ENCODE assay signal across 23 mouse cellular contexts in genomic region chr4:83659411-83659810, GRCm38 (mm10).
A peak's percentile ranks its signal among the peaks of the same experiment; 100 is the strongest.
DNase-seq lines count a peak whose midpoint lies in the region; ATAC-seq and TF ChIP-seq lines count a peak whose summit lies in the region.
"Had no signal": no experiment of that assay in that cellular context is flagged by ENCODE, and none has a peak within 500 bp of the region (broad histone marks: within the 10 kb centered on the region; RNA-seq: fewer than 3 reads in every experiment).

No protein-coding gene starts in this region.

- ATAC-seq in lung, embryonic 14.5 days (ENCODE audit: insufficient read depth): peak; percentile 29; the same call in 1 of the 2 replicates
- no peak for ATAC-seq in embryonic facial prominence, embryonic 12.5 days (ENCODE audit: insufficient number of reproducible peaks, insufficient read depth, low FRiP score, low TSS enrichment)
- ATAC-seq: forebrain, embryonic 15.5 days; intestine, postnatal 0 days; midbrain, embryonic 13.5 days had no signal

- WGBS in lung, embryonic 14.5 days: 33% methylated on average over 11 of the region's 11 CpGs
- 45% methylated on average over 11 of the region's 11 CpGs for WGBS in embryonic facial prominence, embryonic 12.5 days

- TF ChIP-seq CTCF in lung, embryonic 14.5 days (IDR thresholded peaks at IDR 0.05; ENCODE audit: low read depth): no peak

- no peaks in the 10 kb centered on the region for H3K9me3 ChIP-seq in lung, embryonic 14.5 days (ENCODE audit: low read depth, low read length)
- no peaks in the 10 kb centered on the region for H3K9me3 ChIP-seq in embryonic facial prominence, embryonic 12.5 days
- H3K9me3 ChIP-seq: forebrain, embryonic 15.5 days; hindbrain, embryonic 13.5 days; limb, embryonic 12.5 days; liver, embryonic 13.5 days; midbrain, embryonic 13.5 days had no signal

- no peak overlapping the region; the same call in 1 of the 2 replicates for H3K27ac ChIP-seq in lung, embryonic 14.5 days (ENCODE audit: low read depth)
- H3K27ac ChIP-seq in embryonic facial prominence, embryonic 12.5 days: peak overlapping the region; percentile 69
- H3K27ac ChIP-seq: forebrain, embryonic 15.5 days; heart, adult 2 months; hindbrain, embryonic 13.5 days; limb, embryonic 12.5 days; liver, embryonic 13.5 days; midbrain, embryonic 13.5 days had no signal

- H3K4me2 ChIP-seq in lung, embryonic 14.5 days: no peak overlapping the region
- H3K4me2 ChIP-seq in embryonic facial prominence, embryonic 12.5 days (replicated peaks): no peak overlapping the region
- H3K4me2 ChIP-seq: forebrain, embryonic 15.5 days; hindbrain, embryonic 13.5 days; limb, embryonic 12.5 days; liver, embryonic 13.5 days; midbrain, embryonic 13.5 days had no signal

- no peaks in the 10 kb centered on the region for H3K4me1 ChIP-seq in lung, embryonic 14.5 days (ENCODE audit: insufficient read depth)
- H3K4me1 ChIP-seq in embryonic facial prominence, embryonic 12.5 days: peaks cover 13% of the 10 kb centered on the region
- H3K4me1 ChIP-seq: liver, embryonic 13.5 days had no signal

- no peak overlapping the region for H3K4me3 ChIP-seq in lung, embryonic 14.5 days (ENCODE audit: low read depth, low read length)
- no peak overlapping the region for H3K4me3 ChIP-seq in embryonic facial prominence, embryonic 12.5 days
- H3K4me3 ChIP-seq: forebrain, embryonic 15.5 days; heart, adult 2 months; hindbrain, embryonic 13.5 days; limb, embryonic 12.5 days; liver, embryonic 13.5 days; midbrain, embryonic 13.5 days had no signal

- no peaks in the 10 kb centered on the region for H3K27me3 ChIP-seq in lung, embryonic 14.5 days (ENCODE audit: insufficient read depth, low read length)
- no peaks in the 10 kb centered on the region for H3K27me3 ChIP-seq in embryonic facial prominence, embryonic 12.5 days
- H3K27me3 ChIP-seq: forebrain, embryonic 15.5 days; hindbrain, embryonic 13.5 days; limb, embryonic 12.5 days; liver, embryonic 13.5 days had no signal

- peak; percentile 85 for DNase-seq in heart, adult 11 months
- no peak for DNase-seq in heart, adult 9 months (ENCODE audit: low spot score in 2 of 2)
- peak; percentile 66 for DNase-seq in lung, embryonic 14.5 days
- DNase-seq in lung, adult 18-20 months: no peak
- DNase-seq in Muller cell, postnatal 12 days (ENCODE audit: inconsistent ontology term): peak; percentile 51
- no peak for DNase-seq in embryo, embryonic 9.5 days (ENCODE audit: extremely low spot score)
- no peak for DNase-seq in adrenal gland, postnatal 4 days (ENCODE audit: low spot score in 2 of 2)
- DNase-seq: adrenal gland, postnatal 25 days; cerebellum, adult 2 months; cerebellum, postnatal 25 days; gastrocnemius, postnatal 25 days; heart, adult 2 months; kidney, adult 9 months; kidney, postnatal 25 days; liver, embryonic 13.5 days; lung, postnatal 36 days; thymus, postnatal 4 days had no signal

- no peak overlapping the region for H3K9ac ChIP-seq in lung, embryonic 14.5 days
- H3K9ac ChIP-seq in embryonic facial prominence, embryonic 12.5 days: no peak overlapping the region
- H3K9ac ChIP-seq: forebrain, embryonic 15.5 days; hindbrain, embryonic 13.5 days; limb, embryonic 12.5 days; liver, embryonic 13.5 days; midbrain, embryonic 13.5 days had no signal

- H3K36me3 ChIP-seq in lung, embryonic 14.5 days (ENCODE audit: insufficient read depth): no peaks in the 10 kb centered on the region
- H3K36me3 ChIP-seq in embryonic facial prominence, embryonic 12.5 days: no peaks in the 10 kb centered on the region
- H3K36me3 ChIP-seq: forebrain, embryonic 15.5 days; hindbrain, embryonic 13.5 days; limb, embryonic 12.5 days; liver, embryonic 13.5 days; midbrain, embryonic 13.5 days had no signal

Comparison
In these comparisons a context has a peak if more than half of its experiments do, and no peak if none do; other contexts are left out.
1. DNase-seq: peak in heart, adult 11 months (single experiment), lung, embryonic 14.5 days (single experiment) and Muller cell, postnatal 12 days (single experiment); none in heart, adult 9 months (0 of 2), lung, adult 18-20 months (0 of 2), embryo, embryonic 9.5 days (single experiment) and adrenal gland, postnatal 4 days (0 of 2).